ENCODE assay signal across 18 mouse cellular contexts in genomic region chr7:96524486-96525205, GRCm38 (mm10).
A peak's percentile ranks its signal among the peaks of the same experiment; 100 is the strongest.
DNase-seq lines count a peak whose midpoint lies in the region; ATAC-seq and TF ChIP-seq lines count a peak whose summit lies in the region.
"Had no signal": no experiment of that assay in that cellular context is flagged by ENCODE, and none has a peak within 500 bp of the region (broad histone marks: within the 10 kb centered on the region; RNA-seq: fewer than 3 reads in every experiment).

No protein-coding gene starts in this region.

- TF ChIP-seq POLR2A in myocyte (IDR thresholded peaks at IDR 0.05; ENCODE audit: insufficient read length, low read depth), result no peak

- ATAC-seq in heart, embryonic 15.5 days (replicated peaks; ENCODE audit: insufficient number of reproducible peaks, insufficient read depth, low FRiP score, low read depth), result no peak
- no peak for ATAC-seq in megakaryocyte progenitor cell, adult 5-6 weeks (replicated peaks; ENCODE audit: poor library complexity)
- ATAC-seq: hindbrain, embryonic 16.5 days; midbrain, embryonic 15.5 days had no signal

- no peaks in the 10 kb centered on the region for H3K36me3 ChIP-seq in heart, embryonic 15.5 days
- no peaks in the 10 kb centered on the region for H3K36me3 ChIP-seq in myocyte (ENCODE audit: control insufficient read depth, insufficient read depth)
- H3K36me3 ChIP-seq: forebrain, embryonic 12.5 days; limb, embryonic 12.5 days; midbrain, embryonic 15.5 days; neural tube, embryonic 13.5 days had no signal

- H3ac ChIP-seq in myocyte (ENCODE audit: control insufficient read depth, insufficient read length), result no peak overlapping the region

- H3K4me1 ChIP-seq in heart, embryonic 15.5 days (replicated peaks), result no peaks in the 10 kb centered on the region; the same call in 1 of the 2 replicates
- H3K4me1 ChIP-seq: forebrain, embryonic 12.5 days; midbrain, embryonic 15.5 days had no signal

- 63% methylated on average over 8 of the region's 8 CpGs for WGBS in heart, embryonic 15.5 days

- 0 out of 2 replicates have a peak overlapping the region, but pooled peaks have one; percentile 42 for H3K27ac ChIP-seq in heart, embryonic 15.5 days
- H3K27ac ChIP-seq in left cerebral cortex, adult 2 months, result peak overlapping the region; percentile 62
- H3K27ac ChIP-seq: forebrain, embryonic 12.5 days; limb, embryonic 12.5 days; liver, embryonic 14.5 days; macrophage; midbrain, embryonic 15.5 days; neural tube, embryonic 13.5 days had no signal

- no peaks in the 10 kb centered on the region for H3K79me2 ChIP-seq in myocyte (ENCODE audit: control insufficient read depth, insufficient read depth)

- H3K9ac ChIP-seq in heart, embryonic 15.5 days, result no peak overlapping the region
- H3K9ac ChIP-seq: forebrain, embryonic 12.5 days; limb, embryonic 12.5 days; liver, embryonic 14.5 days; midbrain, embryonic 15.5 days; neural tube, embryonic 13.5 days had no signal

- no peak for DNase-seq in heart, postnatal 10 days
- no peak for DNase-seq in left cerebral cortex, adult 2 months (ENCODE audit: extremely low spot score in 1 of 2, low spot score in 2 of 2)
- DNase-seq in left cerebral cortex, adult 11 months (ENCODE audit: low spot score), result no peak
- DNase-seq in NIH3T3 (ENCODE audit: low read depth), result peak; percentile 45
- DNase-seq in thymus, postnatal 25 days, result no peak
- DNase-seq: B cell, adult 2 months; cerebellum, adult 11 months; spleen, adult 18-20 months had no signal

- H3K9me3 ChIP-seq in heart, embryonic 15.5 days (replicated peaks), result no peaks in the 10 kb centered on the region
- H3K9me3 ChIP-seq: forebrain, embryonic 12.5 days; limb, embryonic 12.5 days; midbrain, embryonic 15.5 days; neural tube, embryonic 13.5 days had no signal

- intact Hi-C loops in heart, postnatal 10 days (cut with DNase I), result no loop called here
- intact Hi-C loops in left cerebral cortex, adult 2 months (cut with DNase I), result loop anchor here (5.0 kb wide), 3 partner anchors 52 to 313 kb away; no protein-coding TSS in a partner anchor

- no peak overlapping the region for H3K4me3 ChIP-seq in heart, embryonic 15.5 days
- H3K4me3 ChIP-seq in left cerebral cortex, adult 2 months, result no peak overlapping the region
- H3K4me3 ChIP-seq in myocyte, result no peak overlapping the region
- H3K4me3 ChIP-seq: forebrain, embryonic 12.5 days; limb, embryonic 12.5 days; midbrain, embryonic 15.5 days; neural tube, embryonic 13.5 days had no signal

- peaks cover 17% of the 10 kb centered on the region for H3K27me3 ChIP-seq in heart, embryonic 15.5 days
- no peaks in the 10 kb centered on the region for H3K27me3 ChIP-seq in myocyte (ENCODE audit: control insufficient read depth, insufficient read depth, insufficient read length)
- H3K27me3 ChIP-seq: limb, embryonic 12.5 days; midbrain, embryonic 15.5 days; neural tube, embryonic 13.5 days had no signal

- TF ChIP-seq CTCF in left cerebral cortex, adult 2 months (IDR thresholded peaks at IDR 0.05), result no peak

- no peak overlapping the region for H3K4me2 ChIP-seq in heart, embryonic 15.5 days
- H3K4me2 ChIP-seq in myocyte (ENCODE audit: low read depth), result peak overlapping the region; percentile 12
- H3K4me2 ChIP-seq: forebrain, embryonic 12.5 days; limb, embryonic 12.5 days; midbrain, embryonic 15.5 days; neural tube, embryonic 13.5 days had no signal

TF ChIP-seq in myocyte, 11 proteins besides CTCF, POLR2A, EP300 and RAD21:
- TF ChIP-seq REST (IDR thresholded peaks at IDR 0.05; ENCODE audit: insufficient read depth, insufficient read length) (no peak), POLR2AphosphoS2 (IDR thresholded peaks at IDR 0.05; ENCODE audit: insufficient read length, low read depth) (no peak), USF1 (IDR thresholded peaks at IDR 0.05; ENCODE audit: low read depth) (no peak), MAX (IDR thresholded peaks at IDR 0.05; ENCODE audit: low read depth) (no peak), TCF3 (IDR thresholded peaks at IDR 0.05; ENCODE audit: insufficient read length, low read depth) (no peak), TCF12 (IDR thresholded peaks at IDR 0.05; ENCODE audit: insufficient read depth, poor library complexity, severe bottlenecking) (no peak), MYOD1 (IDR thresholded peaks at IDR 0.05; ENCODE audit: control insufficient read depth in 1 of 3, insufficient read length in 2 of 3, low read depth in 2 of 3) (no peak)
